Mouse (Mus musculus) small intestine, adult 2 months (tissue): ENCODE measurements around the gene Gm30191. TPM values are rescaled to one million over a fixed set of nuclear protein-coding genes. Genes with fewer than 3 reads are reported as not detected.

ENCODE experiments used
- H3K27ac ChIP-seq: fragments of 200-500 bp; 2 replicates; pipeline ENCODE4 v1.5.1; 2012; ENCODE audit warnings: low read depth, low read length, control low read depth, inconsistent platforms; ENCODE audit not compliant: insufficient read depth
- H3K27me3 ChIP-seq: fragments of 200-500 bp; 2 replicates; pipeline ENCODE4 v1.6.1; 2012; ENCODE audit warnings: mild to moderate bottlenecking, moderate library complexity, low read length, inconsistent platforms; ENCODE audit not compliant: control insufficient read depth, insufficient read depth
- H3K36me3 ChIP-seq: fragments of 200-500 bp; 2 replicates; pipeline ENCODE4 v1.6.1; 2012; ENCODE audit warnings: mild to moderate bottlenecking, low read length, control low read depth, inconsistent platforms; ENCODE audit not compliant: control insufficient read depth, insufficient read depth
- H3K4me1 ChIP-seq: fragments of 200-500 bp; 2 replicates; pipeline ENCODE4 v1.6.1; 2012; ENCODE audit warnings: low read length, inconsistent platforms, mixed read lengths; ENCODE audit not compliant: control insufficient read depth, insufficient read depth, insufficient read length
- H3K4me3 ChIP-seq: fragments of 200-500 bp; 2 replicates; pipeline ENCODE4 v1.5.1; 2012; ENCODE audit warnings: low read depth, mild to moderate bottlenecking, control low read depth, inconsistent platforms, low read length, moderate library complexity
- CTCF ChIP-seq: fragments of 200-500 bp; IDR thresholded peaks from 2 replicates; pipeline ENCODE4 v1.5.1; 2012; ENCODE audit warnings: low read depth, mild to moderate bottlenecking, control low read depth, inconsistent platforms, low read length, moderate library complexity, mixed read lengths; ENCODE audit not compliant: insufficient replicate concordance, insufficient read length; ENCODE audit errors: extremely low read depth
- POLR2A ChIP-seq: fragments of 200-500 bp; IDR thresholded peaks from 2 replicates; pipeline ENCODE4 v1.6.1; 2012; ENCODE audit warnings: low read depth, mild to moderate bottlenecking, control low read depth, inconsistent platforms, low read length, moderate library complexity
- WGBS: fragments of 180-500 bp; shearing (Covaris S2); methylation state at CpG from one replicate; pipeline ENCODE4 v1.1.7; 2018; 5-methylcytosine and 5-hydroxymethylcytosine counted together
- polyA plus RNA-seq: library from polyadenylated mRNA; depleted of rRNA; stranded (reverse); fragments of >200 nt; gene quantifications from 2 replicates; pipeline ENCODE4 v1.2.3, GENCODE M21; 2012

Gm30191 gene
- polyA plus RNA-seq, 1 experiment, result 0.35 TPM

DNA sequence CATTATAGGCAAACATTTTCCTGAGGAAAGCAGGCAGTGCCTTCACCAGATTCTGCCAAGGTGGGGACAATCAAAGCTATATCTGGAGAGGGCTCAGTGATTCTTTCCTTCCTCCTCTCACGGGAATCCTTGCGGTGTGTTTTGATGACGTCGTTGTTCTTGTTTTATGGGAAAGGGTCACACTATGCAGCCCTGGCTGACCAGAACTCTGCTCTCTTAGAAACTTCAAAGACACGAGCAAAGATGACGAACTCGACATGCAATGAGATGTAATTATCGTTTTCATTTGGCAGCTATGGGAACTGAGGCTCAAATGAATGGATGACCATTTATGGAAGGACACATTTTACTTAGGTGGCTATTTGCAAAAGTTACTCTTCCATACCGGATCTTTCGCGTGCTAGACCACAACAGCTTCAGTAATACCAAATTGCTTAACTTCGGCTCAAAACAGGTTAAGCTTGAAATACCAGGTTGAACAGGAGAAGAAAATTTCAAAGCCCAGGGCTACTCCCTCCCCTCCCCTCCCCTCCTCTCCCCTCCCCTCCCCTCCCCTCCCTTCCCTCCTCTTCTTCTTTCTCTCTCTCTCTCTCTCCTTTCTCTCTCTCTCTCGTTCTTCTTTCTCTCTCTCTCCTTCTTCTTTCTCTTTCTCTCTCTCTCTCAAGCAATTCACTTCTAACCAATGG lies 26.1 kb downstream of the Gm30191 start:
- no peak for TF ChIP-seq CTCF
- TF ChIP-seq POLR2A, result no peak
- H3K36me3 ChIP-seq, result peaks cover 9% of the 10 kb centered on the region
- H3K27me3 ChIP-seq, result no peaks in the 10 kb centered on the region
- WGBS, result 3% methylated on average over 12 of the region's 13 CpGs
- H3K27ac ChIP-seq, result no peak overlapping the region
- no peak overlapping the region for H3K4me3 ChIP-seq
- no peaks in the 10 kb centered on the region for H3K4me1 ChIP-seq

DNA sequence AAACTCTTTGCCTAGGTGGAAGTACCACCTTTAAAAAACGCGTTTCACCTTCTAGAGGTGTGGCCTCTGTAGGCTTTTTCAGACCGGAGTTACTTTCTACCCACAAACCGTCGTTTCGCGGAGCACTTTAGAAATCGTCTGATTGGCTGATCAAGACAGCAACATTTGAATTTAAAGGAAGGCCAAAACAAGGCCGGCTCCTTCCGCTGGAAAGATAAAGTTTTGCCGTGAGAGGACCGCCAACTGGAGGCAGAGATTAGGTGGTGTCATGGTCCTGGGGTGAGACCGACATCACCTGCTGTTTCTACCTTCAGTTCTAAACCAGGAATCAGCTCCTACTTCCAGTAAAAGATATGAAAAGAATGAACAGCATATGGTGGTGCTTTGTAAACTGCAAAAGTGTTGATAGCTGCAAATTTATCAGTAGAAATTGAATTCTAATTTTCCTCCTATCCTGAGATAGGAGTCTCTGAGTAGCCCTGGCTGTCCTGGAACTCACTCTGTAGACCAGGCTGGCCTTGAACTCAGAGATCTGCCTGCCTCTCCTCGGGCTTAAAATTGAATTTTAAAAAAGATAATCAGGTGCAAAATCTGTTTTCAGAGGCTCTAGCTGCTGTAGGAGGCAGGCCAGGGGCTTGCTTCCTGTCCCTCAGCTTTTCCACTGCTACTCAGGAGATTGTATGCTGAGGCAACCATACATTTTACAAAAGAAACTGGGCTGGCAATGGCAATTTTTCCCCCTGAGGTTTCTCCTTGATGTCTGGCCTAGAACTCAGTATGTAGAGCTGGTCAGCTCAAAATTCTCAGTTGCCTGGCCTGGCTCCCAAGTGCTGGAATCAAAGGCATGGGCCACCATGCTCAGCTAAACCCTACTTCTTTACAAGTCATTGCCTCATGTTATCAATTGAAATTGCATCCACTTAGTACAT lies 26.9 kb downstream of the Gm30191 start:
- no peak for TF ChIP-seq CTCF
- TF ChIP-seq POLR2A, result no peak
- 2% methylated on average over 14 of the region's 14 CpGs for WGBS
- no peak overlapping the region for H3K27ac ChIP-seq
- H3K27me3 ChIP-seq, result no peaks in the 10 kb centered on the region
- peaks cover 14% of the 10 kb centered on the region for H3K36me3 ChIP-seq
- peak overlapping the region; percentile 31 for H3K4me3 ChIP-seq
- no peaks in the 10 kb centered on the region for H3K4me1 ChIP-seq

DNA sequence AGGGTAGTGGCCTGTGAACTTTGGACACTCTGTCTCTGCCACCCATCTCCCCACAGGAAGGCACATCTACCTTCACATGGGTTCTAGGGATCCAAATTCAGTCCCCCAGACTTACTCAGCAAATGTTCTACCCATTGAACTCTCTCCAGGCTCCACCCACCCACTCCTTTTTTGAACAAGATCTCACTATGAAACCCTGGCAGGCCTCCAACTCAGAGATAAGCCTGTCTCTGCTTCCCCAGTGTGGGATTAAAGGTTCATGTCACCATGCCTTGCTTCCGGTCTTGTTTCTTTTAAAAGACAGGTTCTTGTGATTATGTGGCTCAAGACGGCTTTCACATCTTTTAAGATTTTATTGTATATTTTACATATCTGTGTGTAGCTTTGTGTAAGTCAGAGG lies 38.2 kb downstream of the Gm30191 start:
- Histone ChIP-seq H3K36me3 (peaks cover 23% of the 10 kb centered on the region), H3K27me3 (no peaks in the 10 kb centered on the region), H3K4me3 (no peak overlapping the region), H3K4me1 (peaks cover 6% of the 10 kb centered on the region; the same call in 1 of the 2 replicates), H3K27ac (peak overlapping the region; percentile 86)
- TF ChIP-seq POLR2A (no peak), CTCF (no peak)
- WGBS, result 42% methylated on average over 2 of the region's 2 CpGs

DNA sequence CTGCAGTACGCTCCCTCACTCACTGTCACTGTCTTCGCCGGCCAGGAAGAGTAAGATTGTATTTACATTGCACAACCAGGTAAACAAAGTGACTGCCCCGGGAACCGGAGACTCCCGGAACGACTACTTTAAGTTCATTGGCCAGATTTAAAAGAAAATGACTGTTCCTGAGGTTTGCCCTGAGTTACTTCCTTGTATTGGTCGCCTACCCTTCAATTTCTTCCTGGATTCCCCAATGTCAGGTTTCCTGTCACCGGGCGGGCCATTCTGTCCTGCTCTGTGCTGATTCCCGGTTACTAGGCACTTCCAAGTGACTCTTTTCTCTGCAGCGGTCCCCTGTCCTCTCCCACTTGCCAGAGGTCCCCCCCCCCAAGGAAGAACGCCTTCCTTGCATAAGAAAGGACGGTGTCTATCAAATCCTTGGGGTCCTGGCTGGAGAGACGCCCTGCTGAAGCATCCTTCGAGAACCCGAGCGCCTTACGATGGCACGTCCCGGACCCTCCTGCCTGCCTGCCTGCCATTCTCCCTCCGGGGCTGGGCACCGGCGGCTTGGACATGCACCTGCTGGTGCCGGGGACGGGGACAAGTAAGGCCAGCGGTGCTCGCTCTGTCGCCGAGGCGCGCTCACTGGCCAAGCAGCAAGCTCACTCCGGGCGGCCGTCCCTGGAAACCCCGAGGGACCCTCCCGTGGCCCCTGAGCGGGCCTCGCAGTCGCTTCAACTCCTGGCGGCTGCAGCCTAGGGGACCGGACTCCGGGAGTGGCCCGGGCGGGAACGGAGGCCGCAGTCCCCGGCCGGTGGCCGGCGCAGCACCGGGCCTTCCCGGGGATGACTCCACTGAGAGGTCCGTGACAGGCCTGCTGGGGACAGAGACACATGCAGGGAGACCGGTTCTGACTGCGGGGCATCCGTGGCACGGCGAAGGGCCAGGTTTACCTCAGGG lies 39.8 kb downstream of the Gm30191 start:
- peaks cover 6% of the 10 kb centered on the region; the same call in 1 of the 2 replicates for H3K4me1 ChIP-seq
- H3K36me3 ChIP-seq, result peaks cover 17% of the 10 kb centered on the region
- H3K27ac ChIP-seq, result peak overlapping the region; percentile 86
- TF ChIP-seq POLR2A (peak; percentile 48; the same call in 1 of the 2 replicates), CTCF (no peak)
- WGBS, result under 1% methylated on average over 59 of the region's 59 CpGs
- H3K4me3 ChIP-seq, result peak overlapping the region; percentile 91
- no peaks in the 10 kb centered on the region for H3K27me3 ChIP-seq

DNA sequence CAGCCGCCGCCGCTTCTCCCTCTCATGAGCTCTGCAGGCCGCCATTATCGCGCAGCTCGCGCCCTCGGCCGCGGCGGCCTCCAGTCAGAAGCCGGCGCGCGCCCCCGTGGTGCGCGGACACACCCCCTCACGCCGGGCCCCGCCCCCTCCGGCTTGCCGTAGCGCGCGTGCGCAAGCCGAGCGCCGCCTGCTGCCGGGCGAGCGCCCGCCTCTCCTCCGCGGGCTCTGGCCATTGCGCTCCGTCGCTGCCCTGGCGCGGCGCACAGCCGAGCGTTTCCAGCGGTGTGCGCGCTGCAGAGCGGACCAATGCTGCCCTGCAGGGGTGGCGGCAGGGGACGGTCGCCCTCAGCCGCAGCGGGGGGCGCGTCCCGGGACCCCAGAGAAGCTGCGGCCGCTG lies 40.4 kb downstream of the Gm30191 start:
- TF ChIP-seq CTCF (peak; percentile 6; the same call in 1 of the 2 replicates), POLR2A (peak; percentile 86; the same call in 1 of the 2 replicates)
- Histone ChIP-seq H3K4me1 (peaks cover 6% of the 10 kb centered on the region; the same call in 1 of the 2 replicates), H3K36me3 (peaks cover 13% of the 10 kb centered on the region), H3K4me3 (peak overlapping the region; percentile 91), H3K27me3 (no peaks in the 10 kb centered on the region), H3K27ac (peak overlapping the region; percentile 95)
- under 1% methylated on average over 54 of the region's 59 CpGs for WGBS

DNA sequence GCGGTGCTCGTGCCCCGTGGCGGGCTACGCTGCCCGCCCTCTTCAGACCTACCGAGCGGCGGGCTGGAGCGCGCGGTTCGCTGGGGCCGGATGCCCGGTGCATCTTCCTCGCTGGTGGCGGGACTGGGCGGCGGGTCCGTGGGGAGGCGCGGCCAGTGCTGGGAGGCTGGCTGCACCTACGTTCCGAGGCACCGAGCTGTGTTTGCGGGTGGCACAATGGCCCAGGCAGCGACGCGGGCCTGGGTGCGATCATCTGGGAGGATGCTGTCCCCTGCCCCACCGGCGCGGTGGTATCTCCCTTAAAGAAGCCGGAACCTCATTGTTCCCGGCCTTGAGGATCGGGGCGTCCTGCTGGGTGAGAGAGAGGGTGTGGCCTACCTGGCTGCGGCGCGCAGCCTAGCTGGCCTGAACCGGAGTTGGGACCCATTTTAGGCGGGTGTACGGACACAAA lies 40.9 kb downstream of the Gm30191 start, which contains the start of gene Pdik1l:
Pdik1l (minus strand) TSS at position 321 of the 451 bp plus-strand sequence.
- Histone ChIP-seq H3K27me3 (no peaks in the 10 kb centered on the region), H3K4me3 (peak within 1 kb of the TSS; percentile 91), H3K27ac (peak within 1 kb of the TSS; percentile 95), H3K4me1 (peaks cover 6% of the 10 kb centered on the region; the same call in 1 of the 2 replicates), H3K36me3 (peaks cover 10% of the 10 kb centered on the region)
- no peak; the same call in 1 of the 2 replicates for TF ChIP-seq POLR2A
- no peak for TF ChIP-seq CTCF
- under 1% methylated on average over 43 of the region's 43 CpGs for WGBS
